Mouse (Mus musculus) erythroid progenitor cell, adult 5-6 weeks (primary cell): ENCODE data around the gene Fcer1g. TPM values are rescaled to one million over a fixed set of nuclear protein-coding genes. Genes with fewer than 3 reads are reported as not detected.
"Not testable (repeated sequence)": the region's sequence is repeated elsewhere in the genome, so short reads cannot be mapped to it uniquely, and the experiment has no call there.

Source experiments
- ATAC-seq: replicated peaks from 2 replicates; pipeline ENCODE4 v1.8.0; 2016; ENCODE audit warnings: moderate number of reproducible peaks, mild to moderate bottlenecking, moderate TSS enrichment, inconsistent platforms; ENCODE audit not compliant: poor library complexity, low FRiP score, severe bottlenecking
- total RNA-seq, 2 experiments: library from RNA; stranded (forward) in 1 of 2; stranded (reverse) in 1 of 2; fragments of 150-400 nt in 1 of 2; fragments of 186-747, 209-891 nt in 1 of 2; gene quantifications; 2 replicates each; pipeline versions ENCODE4 v1.2.3 to v1.2.4; 2015 to 2017; ENCODE audit warnings: low replicate concordance in 2 of 2

Fcer1g gene
- total RNA-seq, 2 experiments from 2014 or later: 114 to 214 TPM

DNA sequence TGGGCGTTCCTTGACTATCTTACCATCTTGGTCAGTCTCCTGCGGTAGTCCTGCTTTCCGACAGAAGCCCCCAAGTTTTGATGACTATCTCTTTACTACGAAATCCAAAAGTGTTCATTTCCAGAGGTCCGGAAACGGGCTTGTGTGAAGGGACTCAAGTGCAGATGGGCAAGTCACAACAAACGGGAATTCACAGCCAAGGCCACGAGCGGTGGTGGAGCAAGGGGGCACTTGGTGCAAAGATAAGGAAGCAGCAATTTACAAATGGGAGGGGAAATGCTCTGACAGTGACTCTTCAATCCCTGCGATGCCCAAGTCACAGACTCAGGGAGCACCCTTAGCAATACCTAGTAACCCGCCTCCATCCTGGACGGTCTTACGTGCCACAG lies 13.3 kb upstream of the Fcer1g start:
- 0 out of 2 replicates have a peak, but pooled peaks have one; percentile 6 for ATAC-seq

- peak; percentile 98 for ATAC-seq
These were observed 12.7 kb upstream of the Fcer1g start for GRCm38 (mm10) chr1:171246709-171247452.

GRCm38 (mm10) chr1:171245353-171245752 lies 11.2 kb upstream of the Fcer1g start:
- ATAC-seq: no peak

DNA sequence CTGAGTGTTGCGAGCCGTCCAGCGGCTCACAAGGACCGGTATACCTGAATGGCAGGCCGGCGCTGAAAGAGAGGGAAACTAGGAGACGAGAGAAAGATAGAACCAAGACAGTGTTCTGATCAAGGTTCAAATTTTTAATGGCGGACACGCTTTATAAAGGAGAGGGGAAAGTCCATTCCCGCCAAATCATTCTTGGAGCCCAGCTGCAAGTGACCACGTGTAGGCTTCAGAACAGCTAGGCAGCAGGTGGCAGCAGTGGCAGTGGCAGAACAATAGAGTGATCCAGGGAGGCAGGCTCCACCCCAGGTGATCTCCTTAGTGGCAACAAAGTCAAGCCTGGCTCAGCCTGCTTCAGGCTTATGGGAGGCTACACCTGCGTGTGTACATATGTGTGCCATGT lies 7.8 kb upstream of the Fcer1g start:
- ATAC-seq: not testable (repeated sequence)

DNA sequence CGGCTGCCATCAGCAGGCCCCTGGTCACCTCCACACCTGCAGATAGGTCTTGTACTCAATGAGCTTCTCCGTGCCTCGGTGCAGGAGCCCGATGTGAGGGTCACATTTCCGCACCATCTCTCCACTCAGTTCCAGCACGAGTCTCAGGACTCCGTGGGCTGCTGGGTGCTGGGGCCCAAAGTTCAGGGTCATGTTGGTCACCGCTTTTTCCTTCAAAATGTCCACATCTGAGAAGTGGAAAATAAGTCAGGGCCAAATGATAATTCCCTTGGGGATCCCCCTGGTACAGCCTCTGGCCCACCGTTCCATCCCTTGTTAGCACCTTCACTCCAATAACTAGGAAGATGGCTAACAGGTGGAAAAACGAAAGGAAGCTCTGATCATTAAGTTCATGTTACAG lies 6.7 kb upstream of the Fcer1g start:
- ATAC-seq: no peak

GRCm38 (mm10) chr1:171239992-171240744 lies 6.0 kb upstream of the Fcer1g start:
- no peak for ATAC-seq

- peak; percentile 81 for ATAC-seq
These were observed 4.3 kb upstream of the Fcer1g start for GRCm38 (mm10) chr1:171238463-171238862.

DNA sequence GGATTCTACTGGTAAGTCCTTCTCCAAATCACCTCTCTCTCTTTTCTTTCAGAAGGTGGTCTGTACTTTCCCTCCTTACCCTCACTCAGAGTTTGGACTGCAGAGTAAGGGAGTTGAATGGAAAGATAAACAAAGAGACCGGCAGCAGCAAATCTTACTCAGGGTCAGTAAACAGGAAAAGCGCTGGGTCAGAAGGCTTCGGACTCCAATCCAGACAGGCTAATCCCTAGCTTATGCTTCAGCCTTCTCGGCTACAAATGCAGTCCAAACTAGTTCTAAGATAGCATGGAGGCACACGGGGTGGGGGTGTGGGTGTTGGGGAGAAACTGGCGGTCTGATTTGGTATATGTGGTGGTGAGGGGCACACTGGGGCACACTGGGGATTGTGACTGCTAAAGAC lies 3.3 kb upstream of the Fcer1g start:
- no peak for ATAC-seq

DNA sequence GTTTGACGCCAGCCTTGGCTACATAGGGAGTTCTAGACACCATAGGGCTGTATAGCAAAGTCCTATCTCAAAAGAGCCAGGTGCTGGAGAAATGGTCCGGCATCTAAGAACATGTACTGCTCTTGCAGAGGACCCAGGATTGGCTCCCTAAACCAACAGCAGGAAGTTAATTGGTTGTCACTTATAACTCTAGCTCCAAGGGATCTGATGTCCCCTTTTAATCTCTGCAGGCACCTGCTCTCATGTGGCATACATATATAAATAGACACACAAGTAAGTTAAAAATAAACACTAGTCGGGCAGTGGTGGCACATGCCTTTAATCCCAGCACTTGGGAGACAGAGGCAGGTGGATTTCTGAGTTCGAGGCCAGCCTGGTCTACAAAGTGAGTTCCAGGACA lies 1.6 kb upstream of the Fcer1g start:
- ATAC-seq: no peak

GRCm38 (mm10) chr1:171234538-171234937 lies 373 bp upstream of the Fcer1g start:
- no peak for ATAC-seq

GRCm38 (mm10) chr1:171232800-171233730 lies 1.1 kb downstream of the Fcer1g start:
- no peak for ATAC-seq

GRCm38 (mm10) chr1:171232348-171232747 lies 1.8 kb downstream of the Fcer1g start:
- no peak for ATAC-seq

DNA sequence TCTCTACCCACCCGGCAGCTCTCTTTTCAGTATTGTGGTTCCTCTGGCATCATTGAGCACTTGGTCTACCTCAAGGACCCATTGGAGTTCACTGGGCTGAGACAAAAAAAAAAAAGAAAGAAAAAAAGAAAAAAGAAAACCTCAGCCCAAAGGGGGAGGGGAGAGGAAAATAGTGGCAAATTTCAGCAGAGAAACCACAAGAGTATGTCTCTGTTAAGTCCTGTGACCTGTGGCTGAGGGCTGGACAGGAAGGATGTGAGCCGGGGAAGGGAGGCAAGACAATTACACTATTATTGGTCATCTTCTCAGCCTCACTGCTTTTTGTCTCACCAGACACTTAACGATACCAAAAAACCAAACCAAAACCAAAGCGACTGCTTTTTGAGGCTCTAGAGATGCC lies 2.3 kb downstream of the Fcer1g start:
- ATAC-seq: no peak

DNA sequence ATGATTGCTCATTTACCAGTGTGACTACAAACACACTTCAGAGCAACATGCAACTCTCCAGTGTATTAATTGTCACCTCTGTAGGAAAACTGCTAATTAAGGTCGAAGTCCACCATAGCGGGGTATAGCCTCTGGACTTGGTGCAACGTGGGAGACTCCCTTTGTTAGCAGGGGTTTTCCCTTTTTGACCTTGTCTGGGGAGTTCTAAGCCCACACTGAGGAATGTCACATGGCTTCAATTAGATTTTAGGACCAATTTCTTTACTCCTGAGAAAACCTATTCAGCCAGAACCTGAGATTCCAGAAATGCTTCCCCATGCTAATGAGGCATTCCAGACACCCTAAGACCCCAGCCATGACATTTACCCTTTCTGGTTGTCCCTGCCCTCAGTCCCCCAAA lies 4.0 kb downstream of the Fcer1g start:
- ATAC-seq: no peak

GRCm38 (mm10) chr1:171229750-171230149 lies 4.4 kb downstream of the Fcer1g start:
- no peak for ATAC-seq

DNA sequence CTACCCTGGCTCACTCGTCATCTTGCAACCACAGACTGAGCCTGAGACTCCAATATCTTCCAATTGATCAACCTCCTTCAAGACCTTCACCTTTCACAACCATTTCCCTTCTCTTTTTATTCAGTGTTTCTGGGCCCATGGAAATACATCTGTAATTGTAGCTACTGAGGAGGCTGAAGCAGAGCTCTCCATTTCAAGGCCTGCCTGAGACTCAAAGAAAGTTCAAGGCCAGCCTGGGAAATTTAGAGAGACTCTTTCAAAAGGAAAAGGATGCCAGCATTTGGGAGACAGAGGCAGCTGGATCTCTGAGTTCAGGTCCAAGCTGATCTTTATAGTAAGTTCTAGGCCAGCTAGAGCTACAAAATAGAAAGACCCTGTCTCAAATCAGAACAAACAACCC lies 6.3 kb downstream of the Fcer1g start:
- no peak for ATAC-seq

GRCm38 (mm10) chr1:171226780-171227179 lies 7.4 kb downstream of the Fcer1g start:
- ATAC-seq: no peak

- no peak for ATAC-seq
These were observed 9.3 kb downstream of the Fcer1g start, which contains the start of gene Apoa2 for GRCm38 (mm10) chr1:171224857-171225256. TSS of gene Apoa2 (plus strand) at chr1:171225054.

GRCm38 (mm10) chr1:171223796-171224195 lies 10.4 kb downstream of the Fcer1g start:
- ATAC-seq: no peak

DNA sequence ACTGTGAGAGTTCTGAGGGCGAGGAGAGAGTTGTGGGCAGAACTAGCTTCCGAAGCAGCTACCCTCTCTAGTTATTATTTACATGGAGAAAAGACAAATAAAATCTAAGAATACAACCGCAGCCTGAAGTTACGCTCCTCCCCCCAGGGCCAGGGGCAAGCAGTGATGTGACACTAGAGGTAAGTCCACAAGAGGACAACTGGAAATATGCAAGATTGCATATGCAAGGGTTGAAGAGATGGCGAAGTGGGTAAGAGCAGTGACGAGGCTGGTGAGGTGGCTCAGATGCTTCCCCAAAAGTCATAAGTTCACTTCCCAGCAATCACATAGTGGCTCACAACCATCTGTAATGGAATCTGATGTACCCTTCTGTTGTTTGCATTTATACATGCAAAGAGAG lies 11.0 kb downstream of the Fcer1g start:
- no peak for ATAC-seq
